Mouse (Mus musculus) midbrain, embryonic 14.5 days (tissue): Measurements from ENCODE around the gene Cnep1r1. TPM values are rescaled to one million over a fixed set of nuclear protein-coding genes. Genes with fewer than 3 reads are reported as not detected.

Experiments
- ATAC-seq: fragments of 200-750 bp; cut with Nextera tagmentation; 2 replicates; pipeline ENCODE4 v1.8.0; 2017; ENCODE audit warnings: moderate number of reproducible peaks, moderate library complexity; ENCODE audit not compliant: low FRiP score, low TSS enrichment
- DNase-seq: peaks from one replicate; pipeline ENCODE4 v3.0.0-alpha.2; 2015
- H3K27ac ChIP-seq: fragments of 300-500 bp; sonication (generic); replicated peaks from 2 replicates; pipeline ENCODE4 v1.5.1; 2014; ENCODE audit warnings: mild to moderate bottlenecking, low read depth, low read length, moderate library complexity
- H3K27me3 ChIP-seq: fragments of 300-500 bp; sonication (generic); 2 replicates; pipeline ENCODE4 v1.6.1; 2014; ENCODE audit warnings: low read length, control low read depth, mixed read lengths; ENCODE audit not compliant: control insufficient read depth, insufficient read depth
- H3K36me3 ChIP-seq: fragments of 300-500 bp; sonication (generic); 2 replicates; pipeline ENCODE4 v1.6.1; 2014; ENCODE audit warnings: low read length, control low read depth; ENCODE audit not compliant: control insufficient read depth, insufficient read depth
- H3K4me1 ChIP-seq: fragments of 300-500 bp; sonication (generic); 2 replicates; pipeline ENCODE4 v1.6.1; 2014; ENCODE audit warnings: mild to moderate bottlenecking, antibody characterized with exemption, low read length, control low read depth; ENCODE audit not compliant: control insufficient read depth, insufficient read depth
- H3K4me2 ChIP-seq: fragments of 300-500 bp; sonication (generic); 2 replicates; pipeline ENCODE4 v1.6.1; 2014; ENCODE audit warnings: mild to moderate bottlenecking, low read length, moderate library complexity
- H3K4me3 ChIP-seq: fragments of 300-500 bp; sonication (generic); replicated peaks from 2 replicates; pipeline ENCODE4 v1.5.1; 2014; ENCODE audit warnings: low read depth, low read length
- H3K9ac ChIP-seq: fragments of 300-500 bp; sonication (generic); replicated peaks from 2 replicates; pipeline ENCODE4 v1.6.1; 2014; ENCODE audit warnings: mild to moderate bottlenecking, low read length, moderate library complexity
- H3K9me3 ChIP-seq: fragments of 300-500 bp; sonication (generic); 2 replicates; pipeline ENCODE4 v1.6.1; 2016; ENCODE audit warnings: low read length, control low read depth, mixed read lengths; ENCODE audit not compliant: control insufficient read depth
- WGBS: fragments of 180-500 bp; shearing (Covaris S2); extraction: QIAGEN DNeasy Blood & Tissue Kit; methylation state at CpG from one replicate; pipeline ENCODE4 v1.1.7; 2014; 5-methylcytosine and 5-hydroxymethylcytosine counted together
- polyA plus RNA-seq: library from polyadenylated mRNA; unstranded; fragments of >200 nt; fragmentation: Nextera tagmentation; extraction: Ambion mirVana; gene quantifications from 2 replicates; pipeline ENCODE4 v1.2.1, GENCODE M21; 2014

Gene Cnep1r1
- 30.5 and 51.0 TPM in 2 replicates for polyA plus RNA-seq

DNA sequence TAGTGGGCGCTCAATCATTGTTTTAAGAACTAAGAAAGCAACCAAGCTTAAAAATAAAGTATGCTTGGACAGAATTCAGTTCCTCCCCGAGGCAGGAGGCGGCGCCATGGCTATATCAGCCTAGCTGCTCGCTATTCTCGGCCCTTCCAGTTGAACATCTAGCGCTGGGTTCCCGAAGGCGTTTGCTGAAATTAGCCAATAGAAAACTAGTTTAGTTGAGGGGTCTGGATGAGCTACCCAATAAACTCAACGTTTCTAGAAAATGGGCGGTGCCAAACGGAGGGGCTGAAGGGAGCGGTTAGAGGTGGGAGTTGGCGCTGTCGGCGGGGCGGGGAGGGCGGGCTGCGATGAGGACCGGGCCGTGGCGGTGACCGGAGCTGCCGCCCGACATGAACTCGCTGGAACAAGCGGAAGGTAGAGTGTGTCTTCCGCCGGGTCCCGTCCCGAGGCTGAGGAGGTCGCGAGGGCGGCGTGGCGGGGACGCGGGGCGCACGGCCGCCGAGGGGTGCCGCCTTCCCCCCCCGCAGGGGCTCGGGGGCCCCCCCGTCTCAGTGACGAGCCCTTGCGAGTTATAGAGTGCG is at the start of gene Cnep1r1:
Cnep1r1 (plus strand) TSS at position 314 of the 581 bp plus-strand sequence.
- Histone ChIP-seq H3K27me3 (no peaks in the 10 kb centered on the region), H3K4me3 (peak within 1 kb of the TSS; percentile 82)
- DNase-seq = peak; percentile 95

DNA sequence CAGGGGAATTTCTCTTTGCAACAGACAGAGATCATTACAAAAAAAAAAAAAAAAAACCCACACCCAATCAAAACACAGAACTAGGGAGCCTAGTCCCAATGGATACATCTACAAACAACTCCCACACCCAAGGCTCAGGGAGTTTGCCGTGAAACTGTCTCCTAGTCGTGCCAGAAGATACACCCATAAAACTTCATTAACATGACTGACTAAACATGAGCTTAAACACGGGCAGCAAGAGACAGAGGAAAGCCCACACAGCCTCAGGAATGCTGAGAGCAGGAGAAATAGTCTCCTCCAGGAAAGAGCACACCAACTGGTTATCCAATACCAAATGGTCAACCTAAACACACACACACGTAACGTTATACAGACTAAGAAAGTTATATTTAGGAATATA is 36.4 kb upstream of the Cnep1r1 start:
- Histone ChIP-seq H3K4me1 (no peaks in the 10 kb centered on the region), H3K4me2 (no peak overlapping the region), H3K27me3 (no peaks in the 10 kb centered on the region), H3K36me3 (no peaks in the 10 kb centered on the region), H3K27ac (no peak overlapping the region), H3K9ac (no peak overlapping the region), H3K9me3 (no peaks in the 10 kb centered on the region), H3K4me3 (no peak overlapping the region)
- ATAC-seq (no peak), DNase-seq (no peak)
- 85% methylated on average over 5 of the region's 5 CpGs for WGBS

More for the DNA sequence above, at the start of gene Cnep1r1:
- Histone ChIP-seq H3K4me2 (peak within 1 kb of the TSS; percentile 73), H3K4me1 (peaks cover 6% of the 10 kb centered on the region; the same call in 1 of the 2 replicates), H3K9me3 (no peaks in the 10 kb centered on the region), H3K27ac (peak within 1 kb of the TSS; percentile 63; the same call in 1 of the 2 replicates), H3K36me3 (peaks cover 19% of the 10 kb centered on the region), H3K9ac (peak within 1 kb of the TSS; percentile 77)
- ATAC-seq = peak; percentile 99
- under 1% methylated on average over 49 of the region's 49 CpGs for WGBS

DNA sequence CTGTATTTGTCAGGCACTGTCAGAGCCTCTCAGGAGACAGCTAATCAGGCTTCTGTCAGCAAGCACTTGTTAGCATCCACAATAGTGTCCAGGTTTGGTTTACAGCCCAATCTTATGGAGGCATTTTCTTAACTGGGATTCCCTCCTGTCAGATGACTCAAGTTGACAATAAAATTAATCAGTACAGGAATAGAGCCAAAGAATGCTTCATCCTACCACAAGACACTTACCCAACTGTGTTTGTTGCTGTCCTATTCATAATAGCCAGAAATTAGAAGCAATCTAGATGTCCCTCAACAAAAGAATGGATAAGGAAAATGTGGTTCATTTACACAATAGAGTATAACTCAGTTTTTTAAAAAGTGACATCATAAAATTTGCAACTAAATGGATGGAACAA is 30.6 kb upstream of the Cnep1r1 start:
- no peaks in the 10 kb centered on the region for H3K9me3 ChIP-seq
- no peaks in the 10 kb centered on the region for H3K4me1 ChIP-seq
- no peak overlapping the region for H3K27ac ChIP-seq
- no peak overlapping the region for H3K4me2 ChIP-seq
- no peaks in the 10 kb centered on the region for H3K27me3 ChIP-seq
- DNase-seq (no peak), ATAC-seq (no peak)
- H3K4me3 ChIP-seq = no peak overlapping the region
- H3K36me3 ChIP-seq = no peaks in the 10 kb centered on the region
- no peak overlapping the region for H3K9ac ChIP-seq

DNA sequence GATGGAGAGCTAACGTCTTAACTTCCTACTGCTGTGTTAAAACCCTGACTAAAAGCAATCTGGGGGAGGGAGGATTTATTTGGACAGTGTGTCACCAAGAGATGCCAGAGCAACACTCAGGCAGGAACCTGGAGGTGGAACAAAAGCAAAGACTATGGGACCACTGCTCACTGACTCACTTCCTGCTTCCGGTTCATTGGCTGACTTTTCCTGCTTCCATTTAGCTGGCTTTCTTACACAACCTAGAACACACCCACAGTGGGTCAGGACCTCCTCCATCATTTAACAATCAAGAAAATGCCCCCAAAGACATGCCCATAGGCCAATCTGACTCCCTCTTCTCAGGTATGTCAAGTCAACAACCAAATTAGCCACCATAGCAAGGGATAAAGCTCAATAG is 26.9 kb upstream of the Cnep1r1 start:
- no peaks in the 10 kb centered on the region for H3K27me3 ChIP-seq
- WGBS = 89% methylated on average over 2 of the region's 2 CpGs
- H3K4me2 ChIP-seq = no peak overlapping the region
- no peak overlapping the region for H3K27ac ChIP-seq
- H3K36me3 ChIP-seq = no peaks in the 10 kb centered on the region
- ATAC-seq (no peak), DNase-seq (no peak)
- H3K9ac ChIP-seq = no peak overlapping the region
- no peaks in the 10 kb centered on the region for H3K9me3 ChIP-seq
- no peaks in the 10 kb centered on the region for H3K4me1 ChIP-seq
- no peak overlapping the region for H3K4me3 ChIP-seq

DNA sequence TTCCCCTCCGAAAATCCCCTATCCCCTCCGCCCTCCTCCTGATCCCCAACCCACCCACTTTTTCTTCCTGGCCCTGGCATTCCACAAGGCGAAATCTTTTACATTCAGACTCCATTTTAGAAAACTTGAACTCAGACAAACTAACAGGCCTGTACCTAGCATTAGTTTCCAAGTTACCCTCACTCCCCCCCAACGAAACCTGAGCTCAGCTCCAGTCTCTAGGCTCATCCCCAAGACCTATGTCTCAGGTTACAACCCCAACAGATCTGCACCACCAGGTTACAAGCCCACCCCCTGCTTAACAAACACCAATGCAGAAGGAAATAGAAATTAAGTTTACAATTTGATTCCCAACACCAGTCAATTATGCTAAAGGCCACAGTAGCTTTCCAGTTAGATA is 25.2 kb upstream of the Cnep1r1 start:
- ATAC-seq (no peak), DNase-seq (no peak)
- H3K27ac ChIP-seq = no peak overlapping the region
- no peaks in the 10 kb centered on the region for H3K36me3 ChIP-seq
- H3K4me2 ChIP-seq = no peak overlapping the region
- no peaks in the 10 kb centered on the region for H3K4me1 ChIP-seq
- no peaks in the 10 kb centered on the region for H3K9me3 ChIP-seq
- H3K4me3 ChIP-seq = no peak overlapping the region
- H3K27me3 ChIP-seq = no peaks in the 10 kb centered on the region
- WGBS = 71% methylated on average over 4 of the region's 4 CpGs
- H3K9ac ChIP-seq = no peak overlapping the region

DNA sequence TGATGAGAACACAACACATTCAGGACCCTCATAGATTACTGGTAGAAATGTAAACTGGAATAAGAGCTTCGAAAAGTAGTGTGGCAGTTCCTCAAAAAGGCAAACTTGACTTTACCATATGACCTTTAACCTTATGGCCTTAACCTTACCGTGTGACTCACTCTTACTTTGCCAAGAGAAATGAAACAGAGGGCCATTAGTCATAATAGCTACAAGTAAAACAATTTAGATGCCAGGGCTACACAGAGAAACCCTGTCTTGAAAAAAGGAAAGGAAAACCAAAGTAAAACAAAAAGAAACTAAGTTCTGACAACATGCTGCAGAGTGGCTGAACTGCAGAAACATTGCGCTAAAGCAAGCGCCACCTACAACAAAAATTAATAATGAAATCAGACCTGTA is 19.7 kb upstream of the Cnep1r1 start:
- Histone ChIP-seq H3K9ac (no peak overlapping the region), H3K4me2 (no peak overlapping the region), H3K36me3 (no peaks in the 10 kb centered on the region), H3K9me3 (no peaks in the 10 kb centered on the region), H3K4me3 (no peak overlapping the region), H3K27me3 (no peaks in the 10 kb centered on the region), H3K27ac (no peak overlapping the region), H3K4me1 (no peaks in the 10 kb centered on the region)
- ATAC-seq (no peak), DNase-seq (no peak)
- WGBS = 93% methylated on average over 4 of the region's 4 CpGs

DNA sequence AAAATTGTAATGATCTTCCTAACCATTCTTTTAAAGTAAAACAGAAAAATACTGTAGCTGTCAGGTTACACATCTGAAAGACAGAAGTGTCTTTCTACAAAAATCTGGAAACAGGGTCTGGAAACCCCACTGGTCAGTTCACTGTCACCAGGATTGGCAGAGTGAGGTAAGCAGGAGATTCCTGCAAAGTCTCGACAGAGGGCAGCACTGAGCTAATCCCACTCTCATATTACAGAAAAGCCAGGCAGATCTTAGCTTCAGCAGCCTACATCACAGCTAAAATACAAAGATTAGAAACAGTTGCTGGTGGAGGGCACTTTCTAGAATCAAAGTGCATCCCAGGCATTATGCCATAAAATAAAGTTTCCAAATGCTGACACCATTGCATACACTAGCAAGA is 19.0 kb upstream of the Cnep1r1 start:
- no peaks in the 10 kb centered on the region for H3K9me3 ChIP-seq
- 0% methylated on average over 1 of the region's 1 CpGs for WGBS
- H3K36me3 ChIP-seq = no peaks in the 10 kb centered on the region
- peak; percentile 80 for DNase-seq
- no peak overlapping the region for H3K4me2 ChIP-seq
- H3K4me1 ChIP-seq = no peaks in the 10 kb centered on the region
- no peak overlapping the region for H3K9ac ChIP-seq
- ATAC-seq = no peak
- no peak overlapping the region for H3K4me3 ChIP-seq
- no peak overlapping the region for H3K27ac ChIP-seq
- H3K27me3 ChIP-seq = no peaks in the 10 kb centered on the region

DNA sequence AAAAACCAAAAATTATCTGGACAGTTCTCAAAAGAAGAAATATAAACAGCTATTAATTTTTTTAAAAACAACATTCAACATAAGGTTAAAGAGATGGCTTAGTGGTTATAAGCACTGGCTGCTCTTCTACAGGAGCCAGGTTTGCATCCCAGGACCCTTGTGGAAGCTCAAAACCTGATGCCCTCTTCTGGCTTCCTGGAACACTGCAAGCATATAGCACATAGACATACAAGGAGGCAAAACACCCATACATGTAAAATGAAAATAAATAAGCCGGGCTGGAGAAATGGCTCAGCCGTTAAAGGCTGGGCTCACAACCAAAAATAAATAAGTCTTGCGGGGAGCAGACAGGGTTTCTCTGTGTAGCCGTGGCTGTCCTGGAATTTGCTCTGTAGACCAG is 9.3 kb upstream of the Cnep1r1 start:
- no peaks in the 10 kb centered on the region for H3K4me1 ChIP-seq
- no peak overlapping the region for H3K4me2 ChIP-seq
- no peak overlapping the region for H3K27ac ChIP-seq
- H3K9ac ChIP-seq = no peak overlapping the region
- H3K9me3 ChIP-seq = no peaks in the 10 kb centered on the region
- no peak for ATAC-seq
- no peaks in the 10 kb centered on the region for H3K27me3 ChIP-seq
- H3K4me3 ChIP-seq = no peak overlapping the region
- H3K36me3 ChIP-seq = no peaks in the 10 kb centered on the region
- no peak for DNase-seq
- 95% methylated on average over 4 of the region's 4 CpGs for WGBS

DNA sequence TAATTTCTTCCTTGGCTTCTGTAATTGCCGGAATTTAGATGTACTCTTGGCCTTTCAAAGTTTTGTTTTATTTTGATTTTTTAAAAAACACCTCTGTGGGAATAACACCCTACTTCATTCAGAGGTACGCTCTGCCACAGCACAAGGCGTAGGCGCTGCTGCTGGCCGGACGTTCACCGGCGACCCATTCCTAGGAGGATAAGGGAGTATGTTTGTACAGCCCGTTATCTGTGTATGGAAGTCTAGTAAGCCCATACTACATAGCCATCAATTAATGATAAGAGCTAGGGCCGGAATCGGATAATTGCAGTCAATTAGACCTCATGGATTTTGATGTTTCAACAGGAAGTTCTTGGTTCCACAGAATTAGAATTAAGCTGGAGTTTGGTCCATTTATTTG is 507 bp downstream of the Cnep1r1 start:
- H3K9me3 ChIP-seq = no peaks in the 10 kb centered on the region
- peak overlapping the region; percentile 73 for H3K4me2 ChIP-seq
- no peak overlapping the region for H3K27ac ChIP-seq
- H3K4me1 ChIP-seq = peaks cover 6% of the 10 kb centered on the region; the same call in 1 of the 2 replicates
- DNase-seq (peak; percentile 5), ATAC-seq (no peak)
- H3K9ac ChIP-seq = peak overlapping the region; percentile 77
- WGBS = under 1% methylated on average over 11 of the region's 11 CpGs
- H3K4me3 ChIP-seq = peak overlapping the region; percentile 82
- no peaks in the 10 kb centered on the region for H3K27me3 ChIP-seq
- peaks cover 19% of the 10 kb centered on the region for H3K36me3 ChIP-seq
